Mouse (Mus musculus) telencephalon, adult 2 months (tissue): ENCODE measurements at regions not wholly inside any gene's neighbourhood (a gene's known extent, or its start where the extent isn't known, plus 50 kb on each side); places are given as distances from the start of the nearest gene placed in this dataset.
"Not testable (repeated sequence)": the region's sequence is repeated elsewhere in the genome, so short reads cannot be mapped to it uniquely, and the experiment has no call there.

Experiments
- DNase-seq: peaks from one replicate; pipeline ENCODE4 v3.0.0-alpha.2; 2011; ENCODE audit warnings: low read depth, low spot score

GRCm38 (mm10) chr2:17946047-17946446, 50.7 kb downstream of the H2al2a start:
- no peak for DNase-seq

GRCm38 (mm10) chr2:17945369-17945915, 51.3 kb downstream of the H2al2a start:
- peak; percentile 34 for DNase-seq

- DNase-seq = no peak
These were observed 53.3 kb downstream of the H2al2a start for GRCm38 (mm10) chr2:17943506-17943905.

GRCm38 (mm10) chr2:17942528-17943387, 54.0 kb downstream of the H2al2a start:
- DNase-seq = no peak

- no peak for DNase-seq
These were observed 54.8 kb downstream of the H2al2a start for GRCm38 (mm10) chr2:17941921-17942320.

- DNase-seq = not testable (repeated sequence)
These were observed 56.6 kb downstream of the H2al2a start for GRCm38 (mm10) chr2:17939857-17940848.

- no peak for DNase-seq
These were observed 57.4 kb downstream of the H2al2a start for GRCm38 (mm10) chr2:17939183-17939856.

GRCm38 (mm10) chr2:17936527-17937139, 60.1 kb downstream of the H2al2a start:
- no peak for DNase-seq

GRCm38 (mm10) chr2:17935916-17936315, 60.8 kb downstream of the H2al2a start:
- no peak for DNase-seq

GRCm38 (mm10) chr2:17935466-17935865, 61.3 kb downstream of the H2al2a start:
- DNase-seq = no peak

GRCm38 (mm10) chr2:17934610-17935009, 62.1 kb downstream of the H2al2a start:
- DNase-seq = no peak

- no peak for DNase-seq
These were observed 63.6 kb downstream of the H2al2a start for GRCm38 (mm10) chr2:17932932-17933790.

GRCm38 (mm10) chr2:17932426-17932931, 64.3 kb downstream of the H2al2a start:
- DNase-seq = no peak

- no peak for DNase-seq
These were observed 64.9 kb downstream of the H2al2a start for GRCm38 (mm10) chr2:17931881-17932280.

- DNase-seq = no peak
These were observed 77.7 kb downstream of the H2al2a start for GRCm38 (mm10) chr2:17918861-17919648.

GRCm38 (mm10) chr2:17917238-17917946, 79.4 kb downstream of the H2al2a start:
- no peak for DNase-seq

- DNase-seq = no peak
These were observed 94.1 kb downstream of the H2al2a start for GRCm38 (mm10) chr2:17902616-17903015.

- DNase-seq = no peak
These were observed 96.6 kb downstream of the H2al2a start for GRCm38 (mm10) chr2:17900202-17900601.
